Mouse (Mus musculus) forebrain, embryonic 11.5 days (tissue): ENCODE data around the gene Mtrex. TPM values are rescaled to one million over a fixed set of nuclear protein-coding genes. Genes with fewer than 3 reads are reported as not detected.

Source experiments
- ATAC-seq: fragments of 200-750 bp; cut with Nextera tagmentation; replicated peaks from 2 replicates; pipeline ENCODE4 v1.8.0; 2017; ENCODE audit warnings: moderate TSS enrichment; ENCODE audit not compliant: low FRiP score
- DNase-seq: peaks from one replicate; pipeline ENCODE4 v3.0.0-alpha.2; 2017; ENCODE audit warnings: low spot score
- H3K27ac ChIP-seq: fragments of 300-500 bp; sonication (generic); 2 replicates; pipeline ENCODE4 v1.5.1; 2014; ENCODE audit warnings: low read depth, low read length
- H3K27me3 ChIP-seq: fragments of 300-500 bp; sonication (generic); 2 replicates; pipeline ENCODE4 v1.6.1; 2014; ENCODE audit warnings: mild to moderate bottlenecking, low read length, mixed read lengths; ENCODE audit not compliant: control insufficient read depth, insufficient read depth
- H3K36me3 ChIP-seq: fragments of 300-500 bp; sonication (generic); 2 replicates; pipeline ENCODE4 v1.6.1; 2014; ENCODE audit warnings: mild to moderate bottlenecking, low read length, moderate library complexity, mixed read lengths; ENCODE audit not compliant: control insufficient read depth, insufficient read depth
- H3K4me1 ChIP-seq: fragments of 300-500 bp; sonication (generic); replicated peaks from 2 replicates; pipeline ENCODE4 v1.6.1; 2014; ENCODE audit warnings: low read length, mixed read lengths; ENCODE audit not compliant: control insufficient read depth, insufficient read depth
- H3K4me2 ChIP-seq: fragments of 300-500 bp; sonication (generic); 2 replicates; pipeline ENCODE4 v1.6.1; 2014; ENCODE audit warnings: low read depth, mild to moderate bottlenecking, low read length, moderate library complexity, mixed read lengths; ENCODE audit not compliant: severe bottlenecking
- H3K4me3 ChIP-seq: fragments of 300-500 bp; sonication (generic); 2 replicates; pipeline ENCODE4 v1.5.1; 2014; ENCODE audit warnings: low read depth, low read length
- H3K9ac ChIP-seq: fragments of 300-500 bp; sonication (generic); 2 replicates; pipeline ENCODE4 v1.6.1; 2014; ENCODE audit warnings: low read length
- H3K9me3 ChIP-seq: fragments of 300-500 bp; sonication (generic); 2 replicates; pipeline ENCODE4 v1.6.1; 2016; ENCODE audit warnings: low read length, mixed read lengths; ENCODE audit not compliant: control insufficient read depth
- WGBS: fragments of 180-500 bp; shearing (Covaris S2); extraction: QIAGEN DNeasy Blood & Tissue Kit; methylation state at CpG from one replicate; pipeline ENCODE4 v1.1.7; 2014; 5-methylcytosine and 5-hydroxymethylcytosine counted together
- polyA plus RNA-seq: library from polyadenylated mRNA; unstranded; fragments of >200 nt; fragmentation: Nextera tagmentation; extraction: Ambion mirVana; gene quantifications from 2 replicates; pipeline ENCODE4 v1.2.1, GENCODE M21; 2014

Mtrex gene
- polyA plus RNA-seq, 1 experiment from 2014 or later = 109 TPM

DNA sequence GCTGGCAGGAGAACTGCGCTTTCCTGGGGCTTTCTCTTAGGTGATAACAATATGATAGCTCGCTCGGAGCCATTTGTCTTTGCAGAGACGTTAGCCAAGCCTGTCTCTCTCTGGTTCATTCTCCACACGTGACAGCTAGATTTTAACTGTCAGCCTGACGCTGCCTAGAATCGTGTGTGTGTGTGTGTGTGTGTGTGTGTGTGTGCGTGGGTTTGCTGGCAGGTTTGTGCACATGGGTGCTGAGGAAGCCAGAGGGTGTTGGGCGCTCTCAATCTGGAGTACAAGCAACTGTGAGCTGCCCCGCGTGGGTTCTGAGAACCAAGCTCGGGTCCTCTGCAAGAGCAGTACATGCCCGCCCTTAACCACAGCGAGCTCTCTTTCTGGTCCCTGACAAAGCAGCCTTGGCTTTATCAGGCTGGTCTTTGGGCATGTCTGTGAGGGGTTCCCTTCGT lies 14.7 kb upstream of the Mtrex start:
- H3K27ac ChIP-seq = no peak overlapping the region
- no peaks in the 10 kb centered on the region for H3K4me1 ChIP-seq
- DNase-seq (no peak), ATAC-seq (no peak)
- 82% methylated on average over 15 of the region's 15 CpGs for WGBS
- no peaks in the 10 kb centered on the region for H3K9me3 ChIP-seq
- no peaks in the 10 kb centered on the region for H3K27me3 ChIP-seq
- no peak overlapping the region for H3K4me3 ChIP-seq
- H3K36me3 ChIP-seq = no peaks in the 10 kb centered on the region; the same call in 1 of the 2 replicates
- no peak overlapping the region for H3K4me2 ChIP-seq
- no peak overlapping the region for H3K9ac ChIP-seq

DNA sequence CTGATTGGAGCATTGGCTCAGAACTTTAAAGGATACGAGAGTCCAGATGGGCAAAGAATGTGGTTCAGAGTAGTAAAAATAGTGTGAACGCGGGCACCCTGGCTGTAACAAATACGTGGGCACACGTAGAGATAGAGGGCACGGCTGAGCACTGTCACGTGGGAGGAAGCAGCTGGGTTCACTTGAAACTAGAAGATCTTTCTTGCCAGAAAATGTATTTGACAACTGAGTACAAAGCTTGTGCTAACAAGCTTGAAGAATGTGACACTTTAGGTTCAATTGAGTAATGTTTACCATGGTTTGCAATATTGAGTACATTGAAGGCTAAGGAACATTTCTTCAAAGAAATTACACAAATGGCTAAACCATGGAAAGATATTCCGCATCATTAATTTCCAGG lies 10.9 kb upstream of the Mtrex start:
- Histone ChIP-seq H3K4me1 (no peaks in the 10 kb centered on the region), H3K4me2 (no peak overlapping the region), H3K36me3 (no peaks in the 10 kb centered on the region; the same call in 1 of the 2 replicates), H3K27me3 (no peaks in the 10 kb centered on the region), H3K4me3 (no peak overlapping the region), H3K9me3 (no peaks in the 10 kb centered on the region), H3K9ac (no peak overlapping the region), H3K27ac (no peak overlapping the region)
- 97% methylated on average over 8 of the region's 8 CpGs for WGBS
- DNase-seq = no peak
- no peak for ATAC-seq

DNA sequence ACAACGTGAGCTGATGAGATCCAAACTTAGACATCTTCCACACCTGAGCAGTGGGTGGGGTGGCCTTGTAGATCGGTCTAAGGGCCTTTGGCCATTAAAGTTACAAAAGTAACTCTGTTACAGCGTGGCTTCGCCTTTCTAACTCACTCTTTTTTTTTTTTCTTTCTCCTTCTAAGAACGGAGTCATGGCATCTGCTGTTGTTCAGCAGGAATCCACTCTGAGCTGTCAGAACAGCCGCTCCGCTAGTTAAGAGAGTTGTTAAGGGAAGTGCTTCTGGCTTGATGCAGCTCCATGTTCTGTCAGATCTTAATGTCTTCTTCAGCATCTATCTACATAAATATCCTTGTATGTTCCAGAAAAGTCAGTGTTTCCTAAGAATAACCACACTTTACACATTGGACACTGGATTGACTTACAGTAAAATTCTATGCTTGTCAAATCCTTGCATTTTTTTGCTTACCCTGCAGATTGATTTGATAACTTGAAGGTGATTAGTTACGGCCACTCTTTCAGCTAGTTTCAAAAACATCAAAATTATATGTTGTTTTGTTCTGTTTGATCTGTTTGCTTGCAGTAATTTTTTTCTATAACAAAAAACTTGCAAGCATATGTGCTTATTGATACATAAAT lies 955 bp upstream of the Mtrex start:
- Histone ChIP-seq H3K4me3 (peak overlapping the region; percentile 83), H3K27ac (peak overlapping the region; percentile 74), H3K9me3 (no peaks in the 10 kb centered on the region), H3K36me3 (no peaks in the 10 kb centered on the region; the same call in 1 of the 2 replicates), H3K4me2 (peak overlapping the region; percentile 67), H3K9ac (peak overlapping the region; percentile 81), H3K4me1 (peaks cover 4% of the 10 kb centered on the region; the same call in 1 of the 2 replicates), H3K27me3 (no peaks in the 10 kb centered on the region)
- ATAC-seq (no peak), DNase-seq (no peak)
- WGBS = 11% methylated on average over 8 of the region's 8 CpGs

DNA sequence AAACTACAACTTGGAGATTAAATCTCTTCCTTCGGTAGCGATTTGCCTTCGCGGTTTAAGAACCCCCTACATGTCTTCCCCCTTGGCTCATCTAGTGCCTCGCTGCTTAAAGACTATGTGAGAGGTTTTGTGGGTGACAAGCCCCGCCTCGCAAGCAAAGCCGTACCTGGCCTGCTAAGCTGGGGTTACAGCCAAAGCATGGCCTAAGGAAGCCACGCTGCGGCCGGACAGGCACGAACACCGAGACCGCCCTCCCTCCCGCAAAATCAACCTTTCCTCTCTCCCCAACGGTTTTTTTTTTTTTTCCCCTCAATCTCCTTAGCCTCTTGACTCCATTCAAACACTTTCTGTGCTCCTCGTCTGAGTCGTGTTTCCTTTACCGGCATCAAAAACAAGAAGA lies 402 bp downstream of the Mtrex start:
- WGBS = under 1% methylated on average over 19 of the region's 19 CpGs
- DNase-seq (peak; percentile 62), ATAC-seq (no peak)
- H3K9ac ChIP-seq = peak overlapping the region; percentile 81
- H3K36me3 ChIP-seq = no peaks in the 10 kb centered on the region
- H3K9me3 ChIP-seq = no peaks in the 10 kb centered on the region
- peak overlapping the region; percentile 83 for H3K4me3 ChIP-seq
- peak overlapping the region; percentile 60; the same call in 1 of the 2 replicates for H3K27ac ChIP-seq
- H3K4me1 ChIP-seq = peaks cover 4% of the 10 kb centered on the region; the same call in 1 of the 2 replicates
- H3K4me2 ChIP-seq = peak overlapping the region; percentile 50
- H3K27me3 ChIP-seq = no peaks in the 10 kb centered on the region

DNA sequence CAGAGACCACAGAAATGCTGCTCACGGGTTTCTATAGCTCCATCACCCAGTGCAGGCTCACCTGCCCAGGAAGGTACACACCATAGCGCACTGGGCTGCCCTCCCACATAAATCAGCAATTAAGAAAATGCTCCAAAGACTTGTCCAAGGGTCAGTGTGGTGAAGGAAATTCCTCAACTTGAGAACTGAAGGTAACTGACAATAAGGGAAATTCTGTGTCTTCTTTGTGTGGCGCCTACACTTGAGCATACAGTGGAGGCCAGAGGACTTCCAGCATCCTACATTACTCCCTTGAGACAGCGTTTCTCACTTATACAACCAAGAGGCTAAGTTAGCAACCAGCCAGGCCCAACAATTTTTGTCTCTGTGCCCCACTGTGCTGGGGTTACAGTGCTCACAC lies 1.2 kb downstream of the Mtrex start:
- no peaks in the 10 kb centered on the region for H3K27me3 ChIP-seq
- WGBS = 76% methylated on average over 4 of the region's 4 CpGs

DNA sequence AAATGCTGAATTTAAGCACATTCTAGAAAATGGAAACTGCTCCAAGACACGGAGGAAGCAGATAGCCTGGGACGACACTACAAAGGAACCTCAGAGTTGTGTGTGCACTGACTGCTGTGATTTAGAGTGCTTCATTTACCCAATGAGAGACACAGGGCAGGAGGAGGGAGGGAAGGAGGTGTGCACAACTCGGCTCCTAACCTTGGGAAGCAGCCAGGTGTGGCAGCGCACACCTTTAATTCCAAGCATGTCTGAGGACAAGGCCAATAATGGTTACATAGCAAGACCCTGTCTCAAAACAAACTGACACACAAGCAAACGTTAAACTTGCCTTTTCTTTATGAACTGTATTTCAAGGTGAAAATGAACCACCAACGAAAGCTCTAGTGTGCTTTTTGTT lies 1.9 kb downstream of the Mtrex start:
- no peak for DNase-seq
- Histone ChIP-seq H3K9me3 (no peaks in the 10 kb centered on the region), H3K9ac (no peak overlapping the region), H3K4me1 (peaks cover 4% of the 10 kb centered on the region; the same call in 1 of the 2 replicates), H3K27ac (no peak overlapping the region), H3K27me3 (no peaks in the 10 kb centered on the region), H3K4me3 (no peak overlapping the region), H3K4me2 (no peak overlapping the region), H3K36me3 (no peaks in the 10 kb centered on the region)
- no peak for ATAC-seq
- 90% methylated on average over 6 of the region's 6 CpGs for WGBS

More for the DNA sequence above, 1.2 kb downstream of the Mtrex start:
- ATAC-seq (no peak), DNase-seq (no peak)
- Histone ChIP-seq H3K4me3 (peak overlapping the region; percentile 83), H3K4me2 (peak overlapping the region; percentile 50), H3K9ac (peak overlapping the region; percentile 81), H3K4me1 (peaks cover 4% of the 10 kb centered on the region; the same call in 1 of the 2 replicates), H3K9me3 (no peaks in the 10 kb centered on the region), H3K36me3 (no peaks in the 10 kb centered on the region), H3K27ac (no peak overlapping the region)

DNA sequence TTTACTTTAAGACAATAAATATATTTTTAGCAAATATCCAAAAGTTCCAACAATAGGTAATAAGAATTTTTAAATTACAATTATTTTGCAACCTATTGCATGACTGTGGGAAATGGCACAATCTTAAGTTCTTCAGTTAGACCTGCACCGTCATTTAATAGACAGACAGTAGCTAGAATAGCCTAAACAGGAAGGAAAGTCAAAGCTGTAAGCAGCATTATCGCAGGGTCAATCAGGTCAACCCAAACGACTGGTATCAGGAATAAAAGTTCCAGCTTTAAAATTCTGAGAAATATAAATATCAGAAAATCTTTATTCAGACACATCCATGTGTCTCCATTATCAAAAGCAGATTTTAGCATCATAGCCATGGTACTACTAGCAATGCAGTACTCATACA lies 6.3 kb downstream of the Mtrex start:
- WGBS = 91% methylated on average over 3 of the region's 3 CpGs
- H3K27me3 ChIP-seq = no peaks in the 10 kb centered on the region
- H3K9me3 ChIP-seq = no peaks in the 10 kb centered on the region
- DNase-seq (no peak), ATAC-seq (no peak)
- no peak overlapping the region for H3K4me3 ChIP-seq
- H3K4me1 ChIP-seq = no peaks in the 10 kb centered on the region; the same call in 1 of the 2 replicates
- H3K36me3 ChIP-seq = no peaks in the 10 kb centered on the region; the same call in 1 of the 2 replicates
- H3K4me2 ChIP-seq = no peak overlapping the region
- H3K9ac ChIP-seq = no peak overlapping the region
- H3K27ac ChIP-seq = no peak overlapping the region

DNA sequence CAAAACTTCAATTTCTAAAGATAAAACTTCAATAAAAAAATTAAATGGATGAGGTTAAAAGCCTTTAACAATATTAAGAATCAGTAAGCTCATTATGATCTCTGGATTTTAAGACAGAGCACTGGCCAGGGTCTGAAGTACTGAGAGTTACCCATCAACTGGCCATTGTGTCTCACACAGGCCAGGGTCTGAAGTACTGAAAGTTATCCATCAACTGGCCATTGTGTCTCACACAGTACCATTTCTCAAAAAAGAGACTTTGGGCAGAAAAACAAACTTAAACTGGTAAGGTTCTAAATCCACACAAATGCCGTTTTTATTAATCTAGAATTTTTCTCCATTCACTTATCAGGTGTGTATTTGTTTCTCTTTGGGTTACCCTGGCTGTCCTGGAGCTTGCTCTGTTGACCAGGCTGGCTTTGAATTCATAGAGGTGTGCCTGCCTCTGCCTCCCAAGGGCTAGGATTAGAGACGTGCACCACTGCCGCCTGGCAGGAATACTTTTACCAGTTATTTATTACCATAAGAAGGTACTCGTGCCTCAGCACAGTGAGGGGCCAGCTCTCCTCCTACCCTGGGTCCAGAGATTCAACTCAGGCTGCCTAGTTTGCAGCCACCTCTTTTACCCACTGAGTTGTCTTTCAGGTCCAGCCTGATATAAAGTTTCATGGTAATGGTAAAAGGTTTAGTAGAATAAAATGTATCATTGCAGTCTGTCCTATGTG lies 7.9 kb downstream of the Mtrex start:
- H3K27me3 ChIP-seq = no peaks in the 10 kb centered on the region
- H3K27ac ChIP-seq = no peak overlapping the region
- ATAC-seq (no peak), DNase-seq (no peak)
- no peak overlapping the region for H3K4me2 ChIP-seq
- H3K4me1 ChIP-seq = no peaks in the 10 kb centered on the region
- no peaks in the 10 kb centered on the region for H3K9me3 ChIP-seq
- H3K4me3 ChIP-seq = no peak overlapping the region
- H3K9ac ChIP-seq = no peak overlapping the region
- H3K36me3 ChIP-seq = no peaks in the 10 kb centered on the region; the same call in 1 of the 2 replicates
- 92% methylated on average over 4 of the region's 4 CpGs for WGBS
